Mouse (Mus musculus): ENCODE measurements at regions not wholly inside any gene's neighbourhood (a gene's known extent, or its start where the extent isn't known, plus 50 kb on each side); places are given as distances from the start of the nearest gene placed in this dataset.

DNA sequence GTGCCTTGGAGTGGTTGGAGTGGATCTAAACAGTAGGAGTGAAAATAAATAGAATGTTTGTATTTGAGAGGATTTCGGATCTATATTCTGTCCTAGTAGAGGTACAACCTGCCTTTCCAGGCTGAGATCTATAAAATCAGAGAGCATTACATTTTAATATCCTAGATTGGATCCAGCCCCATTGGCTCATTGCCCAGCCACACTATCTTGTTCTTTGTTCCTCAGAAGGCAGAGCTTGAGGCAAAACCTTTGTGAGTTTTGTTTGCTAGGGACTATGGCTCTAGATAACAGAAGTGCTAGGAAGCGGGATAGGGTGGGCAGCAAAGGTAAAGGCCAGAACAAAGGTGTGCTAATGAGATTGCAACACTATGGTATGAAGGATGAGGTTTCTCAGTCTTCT is 78.7 kb upstream of the Cntln start:
- no peak for DNase-seq (ENCODE audit: low spot score)

DNA sequence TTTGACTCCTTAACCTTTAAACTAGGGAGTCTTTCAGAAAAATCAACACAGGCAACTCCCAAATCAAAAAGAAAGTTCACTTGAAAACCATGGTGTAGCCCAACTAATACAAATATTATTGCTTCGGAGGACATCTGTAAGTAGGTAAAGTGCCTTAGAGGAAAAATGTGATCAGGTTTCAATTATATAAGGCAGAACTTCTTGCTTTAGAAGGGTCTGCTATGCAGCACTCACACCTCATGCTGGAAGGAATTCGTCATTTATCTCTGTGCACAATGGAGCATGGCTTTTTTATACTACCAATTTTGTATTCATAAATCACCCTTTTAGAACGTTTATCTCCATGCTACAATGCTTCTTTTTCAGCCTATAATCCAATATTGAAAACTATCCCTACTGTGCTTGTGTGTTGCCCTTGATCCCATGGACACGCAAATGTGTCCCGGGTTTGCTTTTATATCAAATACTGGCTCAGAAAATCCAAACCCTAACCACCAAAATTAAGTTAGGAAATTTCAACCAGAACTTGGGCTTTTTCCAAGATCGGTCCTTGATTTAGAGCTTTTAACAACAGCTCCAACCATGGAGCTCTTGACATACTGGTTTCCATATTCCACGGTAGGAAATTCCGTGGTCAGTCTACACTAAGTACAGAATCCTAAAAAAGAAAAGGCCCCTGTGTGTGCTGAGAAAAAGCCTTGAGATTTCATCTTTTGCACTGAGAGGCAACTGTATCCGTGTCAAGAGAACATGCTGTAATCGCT is 90.8 kb upstream of the Cntln start:
- DNase-seq (ENCODE audit: low spot score): no peak

GRCm38 (mm10) chr4:84786583-84786982 is 97.5 kb upstream of the Cntln start:
- DNase-seq (ENCODE audit: low spot score): no peak

DNA sequence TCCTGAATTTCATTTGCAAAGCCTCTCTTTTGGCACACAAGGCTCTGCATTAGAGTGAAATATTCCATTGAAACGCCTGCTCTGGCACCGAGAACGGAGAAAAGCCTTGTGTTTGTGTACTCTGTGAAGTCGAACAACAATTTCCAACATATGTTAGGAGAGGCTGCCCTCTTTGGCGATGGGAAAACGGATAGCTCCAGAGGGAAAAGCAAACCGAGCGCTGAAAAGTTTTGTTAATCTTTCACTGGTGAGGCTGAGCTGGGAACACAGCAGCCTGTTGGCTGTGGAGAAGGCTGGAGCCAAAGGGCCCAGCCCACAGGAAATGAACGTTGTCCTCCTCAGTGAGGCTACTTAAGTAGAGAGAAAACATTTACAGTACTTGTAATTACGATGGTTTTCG is 93.1 kb upstream of the Bnc2 start:
- DNase-seq (ENCODE audit: low spot score): no peak

DNA sequence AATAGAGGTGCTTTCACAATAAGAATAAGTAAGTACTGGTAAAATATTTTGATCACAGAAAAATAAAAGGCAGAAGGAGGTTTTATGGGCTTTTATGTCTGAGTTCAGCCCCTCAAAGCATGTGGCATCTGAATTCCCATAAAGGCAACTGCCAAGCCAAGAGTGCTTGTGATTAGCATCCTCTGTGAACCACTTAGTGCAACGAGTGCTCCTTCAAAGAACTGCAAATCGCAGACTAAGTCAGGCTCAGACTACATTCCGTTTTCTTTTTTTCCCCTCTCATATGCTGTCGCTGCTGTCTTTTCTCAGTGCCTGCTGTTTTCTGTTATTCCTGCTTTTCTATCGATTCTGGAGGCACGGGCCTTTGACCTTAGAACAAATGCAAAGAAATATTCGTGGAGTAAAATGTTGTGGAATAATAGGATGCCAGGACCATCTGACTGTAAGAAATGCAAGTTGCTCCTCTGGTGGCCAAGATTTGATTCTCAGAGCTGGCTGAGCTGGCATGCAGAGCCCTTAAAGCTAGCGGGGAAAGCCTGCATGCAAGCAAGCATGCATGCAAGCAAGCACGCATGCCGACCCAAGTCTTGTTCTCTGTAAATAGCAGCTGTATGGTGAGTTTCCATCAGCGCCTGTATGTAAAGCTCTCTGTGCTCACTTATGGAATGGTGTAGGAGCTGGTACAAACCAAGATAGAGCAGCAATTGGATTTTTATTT is 91.8 kb upstream of the Bnc2 start:
- DNase-seq (ENCODE audit: low spot score): peak; percentile 10

- DNase-seq (ENCODE audit: low spot score): no peak
These were observed 82.1 kb upstream of the Bnc2 start for GRCm38 (mm10) chr4:84757172-84757571.

DNA sequence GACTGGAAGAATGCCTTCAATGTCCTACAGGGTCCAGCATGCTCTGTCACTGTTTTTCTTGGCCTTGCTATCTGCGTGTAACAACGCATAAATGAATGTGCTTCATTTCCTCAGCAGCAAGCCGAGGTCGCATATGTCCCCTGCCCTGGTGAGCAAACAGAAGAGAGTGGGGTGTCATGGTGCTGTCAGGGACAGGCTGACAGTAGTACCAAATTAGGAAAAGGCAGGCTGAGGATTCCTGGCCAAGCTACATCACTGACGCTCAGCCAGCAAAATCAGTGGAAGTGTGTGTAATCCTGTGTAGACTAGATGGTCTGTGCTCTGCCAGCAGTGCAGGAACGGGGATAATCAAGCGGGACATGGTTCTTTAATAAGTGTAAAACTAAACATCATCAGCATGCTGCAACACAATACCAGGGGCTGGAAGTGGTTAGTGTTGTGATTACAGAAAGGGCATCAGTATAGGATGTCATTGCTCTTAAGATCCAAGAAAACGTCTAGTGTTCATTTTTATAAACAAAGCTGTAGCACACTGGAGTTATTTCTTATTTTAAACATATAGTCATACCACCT is 77.6 kb upstream of the Bnc2 start:
- no peak for DNase-seq (ENCODE audit: low spot score)

DNA sequence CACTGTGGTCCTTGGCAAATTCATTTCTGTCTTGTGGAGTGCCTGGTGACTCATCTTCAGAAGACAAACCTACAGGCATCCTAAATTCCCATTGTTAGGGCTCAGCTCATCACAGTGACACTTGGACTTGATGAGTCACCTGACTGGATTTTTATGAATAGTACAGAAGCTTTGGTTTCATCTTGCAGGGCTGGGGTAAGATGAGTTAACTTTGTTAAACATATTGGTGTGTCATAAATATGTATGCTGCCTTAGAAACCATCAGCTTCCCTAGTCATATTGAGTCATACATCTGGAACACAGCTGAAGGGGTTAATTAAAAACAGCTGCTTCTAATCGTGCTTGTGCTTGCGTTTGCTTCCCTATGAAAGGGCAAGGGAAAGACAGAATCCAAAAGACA is 66.2 kb upstream of the Bnc2 start:
- no peak for DNase-seq (ENCODE audit: low spot score)

GRCm38 (mm10) chr4:84740816-84741215 is 65.7 kb upstream of the Bnc2 start:
- DNase-seq (ENCODE audit: low spot score): no peak
